Comparison of ENCODE assay signal across 8 mouse cellular contexts in genomic region chr4:132930784-132931183, GRCm38 (mm10). TPM values are rescaled to one million over a fixed set of nuclear protein-coding genes. Genes with fewer than 3 reads are reported as not detected.
A peak's percentile ranks its signal among the peaks of the same experiment; 100 is the strongest.
DNase-seq lines count a peak whose midpoint lies in the region; ATAC-seq and TF ChIP-seq lines count a peak whose summit lies in the region.

No protein-coding gene starts in this region.

- intact Hi-C loops in gastrocnemius, postnatal 14 days (cut with DNase I; ENCODE audit: low total_unique reads), result loop anchor here (5.0 kb wide), 1 partner anchor 148 kb away; no protein-coding TSS in a partner anchor

- no peak for ATAC-seq in midbrain, embryonic 11.5 days (ENCODE audit: low FRiP score)
- ATAC-seq in midbrain, embryonic 15.5 days (replicated peaks), result no peak
- peak; percentile 66 for ATAC-seq in granulocyte monocyte progenitor cell, adult 5-6 weeks (replicated peaks; ENCODE audit: poor library complexity, severe bottlenecking)
- ATAC-seq in midbrain, embryonic 14.5 days (ENCODE audit: low FRiP score, low TSS enrichment), result no peak

- H3K9me3 ChIP-seq in midbrain, embryonic 11.5 days (ENCODE audit: control insufficient read depth, low read length), result no peaks in the 10 kb centered on the region
- no peaks in the 10 kb centered on the region for H3K9me3 ChIP-seq in midbrain, embryonic 15.5 days
- no peaks in the 10 kb centered on the region for H3K9me3 ChIP-seq in midbrain, embryonic 14.5 days (ENCODE audit: control insufficient read depth, low read length)

- no peaks in the 10 kb centered on the region for H3K27me3 ChIP-seq in midbrain, embryonic 11.5 days (ENCODE audit: control insufficient read depth, insufficient read depth, low read length)
- H3K27me3 ChIP-seq in midbrain, embryonic 15.5 days (replicated peaks), result no peaks in the 10 kb centered on the region
- no peaks in the 10 kb centered on the region for H3K27me3 ChIP-seq in midbrain, embryonic 14.5 days (ENCODE audit: control insufficient read depth, insufficient read depth, low read length)

- no peak overlapping the region for H3K4me3 ChIP-seq in midbrain, embryonic 11.5 days (ENCODE audit: low read depth, low read length)
- H3K4me3 ChIP-seq in midbrain, embryonic 15.5 days, result no peak overlapping the region
- no peak overlapping the region for H3K4me3 ChIP-seq in bone marrow macrophage, adult 2 months (ENCODE audit: insufficient read depth, low read length)
- H3K4me3 ChIP-seq in midbrain, embryonic 14.5 days (replicated peaks; ENCODE audit: low read depth, low read length), result no peak overlapping the region

- H3K36me3 ChIP-seq in midbrain, embryonic 11.5 days (ENCODE audit: control insufficient read depth, insufficient read depth, low read length), result no peaks in the 10 kb centered on the region
- H3K36me3 ChIP-seq in midbrain, embryonic 15.5 days (replicated peaks), result no peaks in the 10 kb centered on the region
- no peaks in the 10 kb centered on the region for H3K36me3 ChIP-seq in midbrain, embryonic 14.5 days (ENCODE audit: control insufficient read depth, insufficient read depth, low read length)

- H3K27ac ChIP-seq in midbrain, embryonic 11.5 days (ENCODE audit: low read depth, low read length), result no peak overlapping the region
- H3K27ac ChIP-seq in midbrain, embryonic 15.5 days, result no peak overlapping the region
- H3K27ac ChIP-seq in bone marrow macrophage, adult 2 months (ENCODE audit: insufficient read depth, low read depth, low read length), result no peak overlapping the region
- H3K27ac ChIP-seq in midbrain, embryonic 14.5 days (replicated peaks; ENCODE audit: low read depth, low read length), result no peak overlapping the region

- TF ChIP-seq CTCF in bone marrow macrophage, adult 2 months (IDR thresholded peaks at IDR 0.05; ENCODE audit: low read depth, low read length), result peak; percentile 37; the same call in 1 of the 2 replicates

- H3K4me2 ChIP-seq in midbrain, embryonic 11.5 days, result no peak overlapping the region
- no peak overlapping the region for H3K4me2 ChIP-seq in midbrain, embryonic 15.5 days
- no peak overlapping the region for H3K4me2 ChIP-seq in midbrain, embryonic 14.5 days (ENCODE audit: low read length)

- peaks cover 4% of the 10 kb centered on the region for H3K4me1 ChIP-seq in midbrain, embryonic 11.5 days (ENCODE audit: control insufficient read depth, insufficient read depth, low read length)
- peaks cover 9% of the 10 kb centered on the region; the same call in 1 of the 2 replicates for H3K4me1 ChIP-seq in midbrain, embryonic 15.5 days
- peaks cover 3% of the 10 kb centered on the region; the same call in 1 of the 2 replicates for H3K4me1 ChIP-seq in bone marrow macrophage, adult 2 months (ENCODE audit: control insufficient read depth, insufficient read depth, low read length)
- no peaks in the 10 kb centered on the region for H3K4me1 ChIP-seq in midbrain, embryonic 14.5 days (ENCODE audit: control insufficient read depth, insufficient read depth, low read length)

- no peak for TF ChIP-seq POLR2A in bone marrow macrophage, adult 2 months (IDR thresholded peaks at IDR 0.05; ENCODE audit: borderline replicate concordance, low read depth, low read length)

- peak; percentile 62 for DNase-seq in gastrocnemius, adult 18-20 months (ENCODE audit: low spot score)
- DNase-seq in gastrocnemius, postnatal 14 days, result no peak
- peak; percentile 92 for DNase-seq in midbrain, embryonic 11.5 days (ENCODE audit: low spot score, missing footprints)
- DNase-seq in midbrain, embryonic 14.5 days, result peak; percentile 81
- DNase-seq in frontal cortex, postnatal 14 days (ENCODE audit: low spot score in 2 of 2), result no peak

- WGBS in midbrain, embryonic 11.5 days, result 7% methylated on average over 8 of the region's 8 CpGs
- 3% methylated on average over 8 of the region's 8 CpGs for WGBS in midbrain, embryonic 15.5 days
- 7% methylated on average over 8 of the region's 8 CpGs for WGBS in midbrain, embryonic 14.5 days

- no peak overlapping the region for H3K9ac ChIP-seq in midbrain, embryonic 11.5 days (ENCODE audit: low read length)
- H3K9ac ChIP-seq in midbrain, embryonic 15.5 days, result no peak overlapping the region
- no peak overlapping the region for H3K9ac ChIP-seq in midbrain, embryonic 14.5 days (replicated peaks; ENCODE audit: low read length)

RNA-seq across cellular contexts. Expression of gene Fam76a, which starts 8.4 kb away (rescaled TPM):
- total RNA-seq in gastrocnemius, adult 18-20 months (2021), result 10 to 100 TPM; 23.5 to 23.9 TPM
- 10 to 100 TPM; 21.2 to 27.4 TPM for total RNA-seq in gastrocnemius, postnatal 14 days (2021)
- polyA plus RNA-seq in midbrain, embryonic 11.5 days (2014; fragmentation: Nextera tagmentation; extraction: Ambion mirVana), result 30.1 and 31.7 TPM in 2 replicates
- 44.6 and 45.6 TPM in 2 replicates for polyA plus RNA-seq in midbrain, embryonic 15.5 days (2015; fragmentation: Nextera tagmentation; extraction: Ambion mirVana)
- 36.3 and 37.6 TPM in 2 replicates for polyA plus RNA-seq in bone marrow macrophage, adult 2 months (2012; ENCODE audit: insufficient read depth, insufficient read length, missing spikeins)
- total RNA-seq in granulocyte monocyte progenitor cell, adult 5-6 weeks (2014; fragmentation: Nextera tagmentation), result 15.1 and 25.0 TPM in 2 replicates
- total RNA-seq in granulocyte monocyte progenitor cell, adult 5-6 weeks (2017), result 17.5 and 17.6 TPM in 2 replicates
- polyA plus RNA-seq in midbrain, embryonic 14.5 days (2014; fragmentation: Nextera tagmentation; extraction: Ambion mirVana), result 41.9 and 47.5 TPM in 2 replicates

RNA-seq across cellular contexts. Expression of gene Fgr, which starts 43.1 kb away (rescaled TPM):
- total RNA-seq in gastrocnemius, adult 18-20 months (2021), result under 1 TPM; 0.09 to 0.14 TPM
- total RNA-seq in gastrocnemius, postnatal 14 days (2021), result under 1 TPM; 0.10 to 0.16 TPM
- polyA plus RNA-seq in midbrain, embryonic 11.5 days (2014; fragmentation: Nextera tagmentation; extraction: Ambion mirVana), result not detected in 2 replicates
- polyA plus RNA-seq in midbrain, embryonic 15.5 days (2015; fragmentation: Nextera tagmentation; extraction: Ambion mirVana), result 0.06 and 0.27 TPM in 2 replicates
- polyA plus RNA-seq in bone marrow macrophage, adult 2 months (2012; ENCODE audit: insufficient read depth, insufficient read length, missing spikeins), result 24.3 and 26.0 TPM in 2 replicates
- not detected in 2 replicates for total RNA-seq in granulocyte monocyte progenitor cell, adult 5-6 weeks (2014; fragmentation: Nextera tagmentation)
- 0.99 and 2.4 TPM in 2 replicates for total RNA-seq in granulocyte monocyte progenitor cell, adult 5-6 weeks (2017)
- polyA plus RNA-seq in midbrain, embryonic 14.5 days (2014; fragmentation: Nextera tagmentation; extraction: Ambion mirVana), result 0.08 TPM in 1 of 2 replicates, not detected in the other

RNA-seq across cellular contexts. Expression of gene Stx12, which starts 46.5 kb away (rescaled TPM):
- total RNA-seq in gastrocnemius, adult 18-20 months (2021), result 10 to 100 TPM; 24.6 to 26.5 TPM
- 10 to 100 TPM; 23.3 to 24.3 TPM for total RNA-seq in gastrocnemius, postnatal 14 days (2021)
- polyA plus RNA-seq in midbrain, embryonic 11.5 days (2014; fragmentation: Nextera tagmentation; extraction: Ambion mirVana), result 96.4 and 99.8 TPM in 2 replicates
- 154 and 161 TPM in 2 replicates for polyA plus RNA-seq in midbrain, embryonic 15.5 days (2015; fragmentation: Nextera tagmentation; extraction: Ambion mirVana)
- 78.3 and 87.6 TPM in 2 replicates for polyA plus RNA-seq in bone marrow macrophage, adult 2 months (2012; ENCODE audit: insufficient read depth, insufficient read length, missing spikeins)
- 22.0 and 39.8 TPM in 2 replicates for total RNA-seq in granulocyte monocyte progenitor cell, adult 5-6 weeks (2014; fragmentation: Nextera tagmentation)
- total RNA-seq in granulocyte monocyte progenitor cell, adult 5-6 weeks (2017), result 26.5 and 29.6 TPM in 2 replicates
- 192 and 197 TPM in 2 replicates for polyA plus RNA-seq in midbrain, embryonic 14.5 days (2014; fragmentation: Nextera tagmentation; extraction: Ambion mirVana)

Comparison
In these comparisons a context has a peak if more than half of its experiments do, and no peak if none do; other contexts are left out.
1. DNase-seq: peak in gastrocnemius, adult 18-20 months (single experiment), midbrain, embryonic 11.5 days (single experiment) and midbrain, embryonic 14.5 days (single experiment); none in gastrocnemius, postnatal 14 days (single experiment) and frontal cortex, postnatal 14 days (0 of 2).
2. RNA of gene Fgr, which starts 43.1 kb away (polyA plus RNA-seq): 24.3 to 26.0 TPM in bone marrow macrophage, adult 2 months; 0.08 TPM in midbrain, embryonic 14.5 days, 0.06 to 0.27 TPM in midbrain, embryonic 15.5 days and not detected in midbrain, embryonic 11.5 days; every median in the first group is over 10 times any median in the second.